In genomic region chr2:170496154-170496930, GRCm38 (mm10) we compare ENCODE assay signal across 8 mouse cellular contexts. TPM values are rescaled to one million over a fixed set of nuclear protein-coding genes. Genes with fewer than 3 reads are reported as not detected.
A peak's percentile ranks its signal among the peaks of the same experiment; 100 is the strongest.
DNase-seq lines count a peak whose midpoint lies in the region; ATAC-seq and TF ChIP-seq lines count a peak whose summit lies in the region.

Pfdn4 (plus strand) TSS chr2:170496428.

- H3K36me3 ChIP-seq in thymus, adult 2 months (ENCODE audit: control insufficient read depth, insufficient read depth, low read length), result no peaks in the 10 kb centered on the region
- H3K36me3 ChIP-seq in embryonic facial prominence, embryonic 10.5 days (replicated peaks), result no peaks in the 10 kb centered on the region
- H3K36me3 ChIP-seq in heart, embryonic 16.5 days (ENCODE audit: control insufficient read depth, insufficient read depth), result no peaks in the 10 kb centered on the region
- H3K36me3 ChIP-seq in midbrain, embryonic 12.5 days, result no peaks in the 10 kb centered on the region

- WGBS in thymus, adult 2 months, result 5% methylated on average over 46 of the region's 46 CpGs
- WGBS in embryonic facial prominence, embryonic 10.5 days, result under 1% methylated on average over 46 of the region's 46 CpGs
- WGBS in heart, embryonic 16.5 days, result 1% methylated on average over 46 of the region's 46 CpGs
- under 1% methylated on average over 46 of the region's 46 CpGs for WGBS in midbrain, embryonic 12.5 days

- no peak for TF ChIP-seq CTCF in thymus, adult 2 months (IDR thresholded peaks at IDR 0.05; ENCODE audit: borderline replicate concordance, control insufficient read depth, extremely low read depth, insufficient read depth, low read length, poor library complexity)

- H3K9me3 ChIP-seq in embryonic facial prominence, embryonic 10.5 days, result no peaks in the 10 kb centered on the region
- H3K9me3 ChIP-seq in heart, embryonic 16.5 days (replicated peaks; ENCODE audit: control insufficient read depth, low read length), result no peaks in the 10 kb centered on the region
- no peaks in the 10 kb centered on the region for H3K9me3 ChIP-seq in midbrain, embryonic 12.5 days

- DNase-seq in thymus, adult 2 months, result no peak
- no peak for DNase-seq in thymus, postnatal 25 days
- peak; percentile 64 for DNase-seq in embryonic facial prominence, embryonic 10.5 days (ENCODE audit: low spot score)
- no peak for DNase-seq in layer of hippocampus, postnatal 25 days (ENCODE audit: extremely low spot score in 1 of 2, low spot score in 1 of 2)
- no peak for DNase-seq in spleen, postnatal 4 days (ENCODE audit: low spot score in 2 of 2)
- DNase-seq in urinary bladder, postnatal 36 days (ENCODE audit: low spot score in 2 of 2), result no peak

- ATAC-seq in heart, embryonic 16.5 days (replicated peaks; ENCODE audit: extremely low read depth, insufficient read depth, low FRiP score), result no peak
- ATAC-seq in midbrain, embryonic 12.5 days (ENCODE audit: low FRiP score, low read depth), result no peak

- H3K9ac ChIP-seq in heart, embryonic 16.5 days (ENCODE audit: low read length), result no peak within 1 kb of the TSS
- peak within 1 kb of the TSS; percentile 37; the same call in 1 of the 2 replicates for H3K9ac ChIP-seq in midbrain, embryonic 12.5 days (replicated peaks)

- H3K4me1 ChIP-seq in thymus, adult 2 months (replicated peaks; ENCODE audit: control insufficient read depth, insufficient read depth, low read length), result no peaks in the 10 kb centered on the region
- H3K4me1 ChIP-seq in embryonic facial prominence, embryonic 10.5 days, result peaks cover 32% of the 10 kb centered on the region
- 0 out of 2 replicates have a peak, but pooled peaks cover 5% of the 10 kb centered on the region for H3K4me1 ChIP-seq in heart, embryonic 16.5 days (ENCODE audit: control insufficient read depth, insufficient read depth, low read length)
- peaks cover 20% of the 10 kb centered on the region for H3K4me1 ChIP-seq in midbrain, embryonic 12.5 days

- TF ChIP-seq POLR2A in thymus, adult 2 months (IDR thresholded peaks at IDR 0.05; ENCODE audit: control insufficient read depth, extremely low read depth, insufficient read depth, low read length, poor library complexity), result no peak

- peaks cover 23% of the 10 kb centered on the region for H3K27me3 ChIP-seq in thymus, adult 2 months (ENCODE audit: control insufficient read depth, insufficient read depth, low read length)
- H3K27me3 ChIP-seq in embryonic facial prominence, embryonic 10.5 days (replicated peaks; ENCODE audit: low read depth, poor library complexity, severe bottlenecking), result peaks cover 82% of the 10 kb centered on the region
- peaks cover 86% of the 10 kb centered on the region for H3K27me3 ChIP-seq in heart, embryonic 16.5 days (ENCODE audit: control insufficient read depth, insufficient read depth, low read length)
- H3K27me3 ChIP-seq in midbrain, embryonic 12.5 days, result peaks cover 80% of the 10 kb centered on the region

- no peak within 1 kb of the TSS for H3K4me3 ChIP-seq in thymus, adult 2 months (ENCODE audit: control insufficient read depth, insufficient read depth, low read length)
- H3K4me3 ChIP-seq in embryonic facial prominence, embryonic 10.5 days, result peak within 1 kb of the TSS; percentile 49
- H3K4me3 ChIP-seq in heart, embryonic 16.5 days (ENCODE audit: low read length), result peak within 1 kb of the TSS; percentile 8
- H3K4me3 ChIP-seq in midbrain, embryonic 12.5 days, result peak within 1 kb of the TSS; percentile 35

- no peak within 1 kb of the TSS for H3K27ac ChIP-seq in thymus, adult 2 months (ENCODE audit: control insufficient read depth, insufficient read depth, low read length)
- H3K27ac ChIP-seq in embryonic facial prominence, embryonic 10.5 days (replicated peaks), result no peak within 1 kb of the TSS
- H3K27ac ChIP-seq in heart, embryonic 16.5 days (ENCODE audit: low read length), result no peak within 1 kb of the TSS
- no peak within 1 kb of the TSS for H3K27ac ChIP-seq in midbrain, embryonic 12.5 days (replicated peaks)

- H3K4me2 ChIP-seq in heart, embryonic 16.5 days (ENCODE audit: low read depth, low read length), result 0 out of 2 replicates have a peak within 1 kb of the TSS, but pooled peaks have one; percentile 14
- H3K4me2 ChIP-seq in midbrain, embryonic 12.5 days (replicated peaks), result peak within 1 kb of the TSS; percentile 55

RNA-seq across cellular contexts. Expression of gene Pfdn4, which starts in this region (rescaled TPM):
- 10.8 and 12.0 TPM in 2 replicates for polyA plus RNA-seq in thymus, adult 2 months (2012; rRNA removed)
- 91.9 and 96.9 TPM in 2 replicates for polyA plus RNA-seq in embryonic facial prominence, embryonic 10.5 days (2016; fragmentation: Nextera tagmentation; extraction: Ambion mirVana)
- 31.3 and 43.5 TPM in 2 replicates for polyA plus RNA-seq in heart, embryonic 16.5 days (2015; fragmentation: Nextera tagmentation; extraction: Ambion mirVana)
- 10 to 100 TPM; 32.1 TPM for total RNA-seq in layer of hippocampus, postnatal 25 days (2021)
- 120 and 136 TPM in 2 replicates for polyA plus RNA-seq in midbrain, embryonic 12.5 days (2016; fragmentation: Nextera tagmentation; extraction: Ambion mirVana)
